Mouse (Mus musculus) liver, embryonic 11.5 days (tissue): ENCODE results near the gene Lce1b. TPM values are rescaled to one million over a fixed set of nuclear protein-coding genes. Genes with fewer than 3 reads are reported as not detected.
"Not testable (repeated sequence)": the region's sequence is repeated elsewhere in the genome, so short reads cannot be mapped to it uniquely, and the experiment has no call there.

Experiments used
- ATAC-seq: fragments of 200-750 bp; cut with Nextera tagmentation; replicated peaks from 2 replicates; pipeline ENCODE4 v1.8.0; 2017; ENCODE audit warnings: moderate number of reproducible peaks, mild to moderate bottlenecking, moderate TSS enrichment, moderate library complexity; ENCODE audit not compliant: low FRiP score
- DNase-seq: peaks from one replicate; pipeline ENCODE4 v3.0.0-alpha.2; 2017; ENCODE audit warnings: low spot score
- H3K27ac ChIP-seq: fragments of 300-500 bp; sonication (generic); 2 replicates; pipeline ENCODE4 v1.5.1; 2014; ENCODE audit warnings: mild to moderate bottlenecking, low read depth, low read length, control low read depth
- H3K27me3 ChIP-seq: fragments of 300-500 bp; sonication (generic); replicated peaks from 2 replicates; pipeline ENCODE4 v1.6.1; 2014; ENCODE audit warnings: low read length, mixed read lengths; ENCODE audit not compliant: control insufficient read depth, insufficient read depth
- H3K36me3 ChIP-seq: fragments of 300-500 bp; sonication (generic); 2 replicates; pipeline ENCODE4 v1.6.1; 2014; ENCODE audit warnings: mild to moderate bottlenecking, low read length, moderate library complexity, mixed read lengths; ENCODE audit not compliant: control insufficient read depth, insufficient read depth
- H3K4me1 ChIP-seq: fragments of 300-500 bp; sonication (generic); replicated peaks from 2 replicates; pipeline ENCODE4 v1.6.1; 2014; ENCODE audit warnings: low read length, mixed read lengths; ENCODE audit not compliant: control insufficient read depth, insufficient read depth
- H3K4me2 ChIP-seq: fragments of 300-500 bp; sonication (generic); 2 replicates; pipeline ENCODE4 v1.6.1; 2014; ENCODE audit warnings: mild to moderate bottlenecking, control low read depth, moderate library complexity
- H3K4me3 ChIP-seq: fragments of 300-500 bp; sonication (generic); 2 replicates; pipeline ENCODE4 v1.5.1; 2014; ENCODE audit warnings: low read depth, low read length, control low read depth
- H3K9ac ChIP-seq: fragments of 300-500 bp; sonication (generic); 2 replicates; pipeline ENCODE4 v1.6.1; 2014; ENCODE audit warnings: low read depth, low read length, control low read depth
- H3K9me3 ChIP-seq: fragments of 300-500 bp; sonication (generic); 2 replicates; pipeline ENCODE4 v1.6.1; 2016; ENCODE audit warnings: low read length, inconsistent platforms, mixed read lengths; ENCODE audit not compliant: control insufficient read depth
- WGBS: fragments of 180-500 bp; shearing (Covaris S2); extraction: QIAGEN DNeasy Blood & Tissue Kit; methylation state at CpG from one replicate; pipeline ENCODE4 v1.1.7; 2014; 5-methylcytosine and 5-hydroxymethylcytosine counted together
- polyA plus RNA-seq: library from polyadenylated mRNA; unstranded; fragments of >200 nt; fragmentation: Nextera tagmentation; extraction: Ambion mirVana; gene quantifications from 2 replicates; pipeline ENCODE4 v1.2.1, GENCODE M21; 2014

The Lce1b gene
- not detected in 2 replicates for polyA plus RNA-seq

- ATAC-seq (no peak), DNase-seq (no peak)
- H3K9me3 ChIP-seq: no peaks in the 10 kb centered on the region
- H3K36me3 ChIP-seq: no peaks in the 10 kb centered on the region
- H3K4me3 ChIP-seq: no peak within 1 kb of the TSS
- no peak within 1 kb of the TSS for H3K4me2 ChIP-seq
- H3K9ac ChIP-seq: no peak within 1 kb of the TSS
- H3K27ac ChIP-seq: no peak within 1 kb of the TSS
- H3K4me1 ChIP-seq: no peaks in the 10 kb centered on the region
- no peaks in the 10 kb centered on the region for H3K27me3 ChIP-seq
Observed at GRCm38 (mm10) chr3:92656826-92657225, at the start of gene Lce1b. Lce1b (minus strand) TSS chr3:92656926.

GRCm38 (mm10) chr3:92694613-92695012 is 37.9 kb upstream of the Lce1b start:
- no peaks in the 10 kb centered on the region for H3K9me3 ChIP-seq
- no peak overlapping the region for H3K4me2 ChIP-seq
- no peaks in the 10 kb centered on the region for H3K36me3 ChIP-seq
- H3K9ac ChIP-seq: no peak overlapping the region
- H3K27me3 ChIP-seq: no peaks in the 10 kb centered on the region
- no peak for ATAC-seq
- H3K4me3 ChIP-seq: no peak overlapping the region
- WGBS: 31% methylated on average over 1 of the region's 1 CpGs
- no peak overlapping the region for H3K27ac ChIP-seq
- DNase-seq: no peak
- H3K4me1 ChIP-seq: no peaks in the 10 kb centered on the region

- no peak overlapping the region for H3K4me3 ChIP-seq
- H3K4me2 ChIP-seq: no peak overlapping the region
- no peaks in the 10 kb centered on the region for H3K27me3 ChIP-seq
- H3K4me1 ChIP-seq: no peaks in the 10 kb centered on the region
- DNase-seq: no peak
- no peaks in the 10 kb centered on the region for H3K9me3 ChIP-seq
- no peak for ATAC-seq
- no peak overlapping the region for H3K27ac ChIP-seq
- H3K9ac ChIP-seq: no peak overlapping the region
- H3K36me3 ChIP-seq: no peaks in the 10 kb centered on the region
Observed at GRCm38 (mm10) chr3:92691688-92692087, 35.0 kb upstream of the Lce1b start.

GRCm38 (mm10) chr3:92689154-92689553 is 32.4 kb upstream of the Lce1b start:
- ATAC-seq, H3K9me3 ChIP-seq, H3K4me2 ChIP-seq, H3K27ac ChIP-seq, H3K4me3 ChIP-seq, DNase-seq, H3K9ac ChIP-seq, H3K27me3 ChIP-seq, H3K36me3 ChIP-seq, H3K4me1 ChIP-seq: not testable (repeated sequence)
- 64% methylated on average over 16 of the region's 16 CpGs for WGBS

- no peak within 1 kb of the TSS for H3K4me2 ChIP-seq
- no peak within 1 kb of the TSS for H3K4me3 ChIP-seq
- DNase-seq (no peak), ATAC-seq (no peak)
- no peak within 1 kb of the TSS for H3K9ac ChIP-seq
- no peaks in the 10 kb centered on the region for H3K36me3 ChIP-seq
- no peaks in the 10 kb centered on the region for H3K9me3 ChIP-seq
- 61% methylated on average over 2 of the region's 2 CpGs for WGBS
- H3K27ac ChIP-seq: no peak within 1 kb of the TSS
- no peaks in the 10 kb centered on the region for H3K4me1 ChIP-seq
- no peaks in the 10 kb centered on the region for H3K27me3 ChIP-seq
Observed at GRCm38 (mm10) chr3:92687110-92687509, 30.4 kb upstream of the Lce1b start, which contains the start of gene Lce1d. Lce1d (minus strand) TSS chr3:92687210.

- Histone ChIP-seq H3K4me1 (no peaks in the 10 kb centered on the region), H3K4me3 (no peak within 1 kb of the TSS), H3K36me3 (no peaks in the 10 kb centered on the region), H3K4me2 (no peak within 1 kb of the TSS), H3K27me3 (no peaks in the 10 kb centered on the region), H3K9ac (no peak within 1 kb of the TSS), H3K9me3 (no peaks in the 10 kb centered on the region), H3K27ac (no peak within 1 kb of the TSS)
- 87% methylated on average over 4 of the region's 4 CpGs for WGBS
- ATAC-seq (no peak), DNase-seq (no peak)
Observed at GRCm38 (mm10) chr3:92678947-92679346, 22.2 kb upstream of the Lce1b start, which contains the start of gene Lce1c. Lce1c (plus strand) TSS chr3:92679247.

GRCm38 (mm10) chr3:92670215-92670614 is 13.5 kb upstream of the Lce1b start, which contains the start of gene Lce1a2:
Lce1a2 (minus strand) TSS chr3:92670315.
- DNase-seq: no peak
- Histone ChIP-seq H3K27me3 (no peaks in the 10 kb centered on the region), H3K9me3 (no peaks in the 10 kb centered on the region), H3K4me2 (no peak within 1 kb of the TSS), H3K4me1 (no peaks in the 10 kb centered on the region), H3K36me3 (no peaks in the 10 kb centered on the region), H3K9ac (no peak within 1 kb of the TSS), H3K4me3 (no peak within 1 kb of the TSS), H3K27ac (no peak within 1 kb of the TSS)
- no peak for ATAC-seq

- DNase-seq (no peak), ATAC-seq (no peak)
- no peak within 1 kb of the TSS for H3K27ac ChIP-seq
- no peak within 1 kb of the TSS for H3K4me3 ChIP-seq
- H3K27me3 ChIP-seq: no peaks in the 10 kb centered on the region
- WGBS: 76% methylated on average over 1 of the region's 1 CpGs
- no peaks in the 10 kb centered on the region for H3K36me3 ChIP-seq
- no peak within 1 kb of the TSS for H3K4me2 ChIP-seq
- no peaks in the 10 kb centered on the region for H3K4me1 ChIP-seq
- H3K9ac ChIP-seq: no peak within 1 kb of the TSS
- H3K9me3 ChIP-seq: no peaks in the 10 kb centered on the region
Observed at GRCm38 (mm10) chr3:92648207-92648606, 8.5 kb downstream of the Lce1b start, which contains the start of gene Lce1a1. Lce1a1 (minus strand) TSS chr3:92648307.

GRCm38 (mm10) chr3:92639854-92640253 is 16.9 kb downstream of the Lce1b start:
- ATAC-seq (no peak), DNase-seq (no peak)
- no peaks in the 10 kb centered on the region for H3K36me3 ChIP-seq
- no peaks in the 10 kb centered on the region for H3K27me3 ChIP-seq
- 89% methylated on average over 15 of the region's 15 CpGs for WGBS
- H3K4me3 ChIP-seq: no peak overlapping the region
- H3K9ac ChIP-seq: no peak overlapping the region
- no peaks in the 10 kb centered on the region for H3K9me3 ChIP-seq
- no peak overlapping the region for H3K27ac ChIP-seq
- no peak overlapping the region for H3K4me2 ChIP-seq
- no peaks in the 10 kb centered on the region for H3K4me1 ChIP-seq
